Mouse (Mus musculus): Measurements from ENCODE around the gene Lrp2. TPM values are rescaled to one million over a fixed set of nuclear protein-coding genes. Genes with fewer than 3 reads are reported as not detected.

Gene Lrp2
- total RNA-seq (2023): not detected

GRCm38 (mm10) chr2:69585886-69586398 is at the start of gene Lrp2:
TSS of gene Lrp2 (minus strand) at chr2:69586065.

GRCm38 (mm10) chr2:69380281-69380680 is 205.6 kb downstream of the Lrp2 start, which contains the start of gene Dhrs9:
TSS of gene Dhrs9 (plus strand) at chr2:69380445.

Other genes starting within 250 kb of the Lrp2 start
- under 1 TPM in 1 of 2 experiments, not detected in 1; 0.09 TPM for gene Abcb11, start 243.4 kb downstream of the Lrp2 start, total RNA-seq (2023)
- gene Dhrs9, start 205.6 kb downstream of the Lrp2 start, total RNA-seq (2023): 10 to 100 TPM; 53.6 to 61.4 TPM
- gene Bbs5, start 61.1 kb upstream of the Lrp2 start, total RNA-seq (2023): under 1 TPM in 1 of 2 experiments, not detected in 1; 0.76 TPM
- under 1 TPM in 1 of 2 experiments, not detected in 1; 0.29 TPM for gene Klhl41, start 84.1 kb upstream of the Lrp2 start, total RNA-seq (2023)
- gene Fastkd1, start 127.5 kb upstream of the Lrp2 start, total RNA-seq (2023): 1 to 10 TPM; 3.4 to 4.9 TPM
- 10 to 100 TPM; 55.9 to 60.3 TPM for gene Ppig, start 136.5 kb upstream of the Lrp2 start, total RNA-seq (2023)
- gene Ccdc173, start 203.5 kb upstream of the Lrp2 start, total RNA-seq (2023): 1 to 10 TPM in 1 of 2 experiments, under 1 TPM in 1; 0.49 to 1.8 TPM
- 10 to 100 TPM; 14.6 to 19.8 TPM for gene Phospho2, start 203.6 kb upstream of the Lrp2 start, total RNA-seq (2023)
- 1 to 10 TPM; 4.5 to 6.5 TPM for gene Klhl23, start 235.9 kb upstream of the Lrp2 start, total RNA-seq (2023)